Comparison of ENCODE assay signal across 8 mouse cellular contexts in the genomic region with DNA sequence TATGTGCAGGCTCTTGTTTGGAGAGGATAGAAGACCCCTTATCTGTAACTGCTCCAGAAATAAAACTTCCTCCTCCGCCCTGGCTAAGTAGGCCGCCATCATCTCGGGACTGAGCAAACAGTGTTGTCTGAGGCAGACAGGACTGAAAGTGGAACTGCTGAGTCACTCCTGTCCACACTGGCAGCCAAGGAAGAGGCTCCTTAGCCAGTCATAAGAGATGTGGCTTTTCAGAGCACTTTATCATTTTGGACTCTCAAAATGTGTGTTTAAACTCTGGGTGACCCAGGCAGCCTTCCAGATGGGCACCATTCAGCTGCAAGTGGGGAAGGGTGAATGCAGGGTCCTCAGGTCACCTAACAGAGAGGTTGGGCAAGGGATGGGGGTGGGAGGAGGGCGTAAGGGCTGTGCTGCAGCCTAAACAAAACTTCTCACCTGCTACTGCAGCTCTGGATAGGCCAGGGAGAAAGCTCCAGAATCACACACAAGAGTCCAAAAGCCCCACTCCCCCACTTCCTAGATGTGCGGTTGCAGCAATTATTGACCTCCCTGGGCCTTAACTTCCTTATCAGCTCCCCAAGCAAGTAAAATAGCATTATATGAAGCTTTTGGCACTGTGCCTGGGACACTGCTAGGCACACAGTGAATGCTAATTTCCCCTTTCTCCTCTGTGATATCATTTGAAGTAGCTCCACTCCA.
DNase-seq lines count a peak whose midpoint lies in the region; ATAC-seq lines count a peak whose summit lies in the region.

No protein-coding gene starts in this region.

- H3K9me3 ChIP-seq in heart, embryonic 12.5 days (replicated peaks): no peaks in the 10 kb centered on the region
- no peaks in the 10 kb centered on the region for H3K9me3 ChIP-seq in forebrain, embryonic 15.5 days

- H3K27ac ChIP-seq in heart, embryonic 12.5 days (ENCODE audit: poor library complexity, severe bottlenecking): peak overlapping the region; percentile 74
- H3K27ac ChIP-seq in forebrain, embryonic 15.5 days (replicated peaks): no peak overlapping the region

- H3K4me2 ChIP-seq in heart, embryonic 12.5 days: peak overlapping the region; percentile 33
- H3K4me2 ChIP-seq in forebrain, embryonic 15.5 days (replicated peaks): no peak overlapping the region

- no peak overlapping the region for H3K9ac ChIP-seq in heart, embryonic 12.5 days
- H3K9ac ChIP-seq in forebrain, embryonic 15.5 days (replicated peaks): no peak overlapping the region

- H3K4me3 ChIP-seq in heart, embryonic 12.5 days: no peak overlapping the region
- no peak overlapping the region for H3K4me3 ChIP-seq in forebrain, embryonic 15.5 days

- intact Hi-C loops in left cerebral cortex, postnatal 4 days (cut with DNase I): no loop called here

- 5% methylated on average over 5 of the region's 5 CpGs for WGBS in heart, embryonic 12.5 days
- WGBS in forebrain, embryonic 15.5 days: 37% methylated on average over 5 of the region's 5 CpGs

- peak; percentile 58 to 60 for DNase-seq in left cerebral cortex, adult 18-20 months (ENCODE audit: low spot score in 2 of 2)
- DNase-seq in left cerebral cortex, postnatal 4 days: no peak
- peak; percentile 62 for DNase-seq in adrenal gland, adult 8-10 months
- peak; percentile 53 to 63 for DNase-seq in kidney, postnatal 36 days
- peak; percentile 38 for DNase-seq in mesoderm, embryonic 11.5 days (ENCODE audit: low read depth, low spot score)
- DNase-seq in thymus, postnatal 36 days: no peak

- H3K36me3 ChIP-seq in heart, embryonic 12.5 days: no peaks in the 10 kb centered on the region
- H3K36me3 ChIP-seq in forebrain, embryonic 15.5 days: no peaks in the 10 kb centered on the region

- peaks cover 47% of the 10 kb centered on the region for H3K4me1 ChIP-seq in heart, embryonic 12.5 days (replicated peaks)
- H3K4me1 ChIP-seq in forebrain, embryonic 15.5 days: peaks cover 4% of the 10 kb centered on the region; the same call in 1 of the 2 replicates

- peaks cover 5% of the 10 kb centered on the region; the same call in 1 of the 2 replicates for H3K27me3 ChIP-seq in heart, embryonic 12.5 days (replicated peaks)
- H3K27me3 ChIP-seq in forebrain, embryonic 15.5 days: no peaks in the 10 kb centered on the region

- ATAC-seq in heart, embryonic 12.5 days (ENCODE audit: insufficient number of reproducible peaks, low FRiP score): peak; percentile 87
- no peak for ATAC-seq in forebrain, embryonic 15.5 days (replicated peaks)

Comparison
In these comparisons a context has a peak if more than half of its experiments do, and no peak if none do; other contexts are left out.
1. DNase-seq: peak in left cerebral cortex, adult 18-20 months (2 of 2), adrenal gland, adult 8-10 months (single experiment), kidney, postnatal 36 days (2 of 2) and mesoderm, embryonic 11.5 days (single experiment); none in left cerebral cortex, postnatal 4 days (single experiment) and thymus, postnatal 36 days (0 of 2).